Mouse (Mus musculus) cerebellum, adult 2 months (tissue): ENCODE measurements around the gene Cdipt.

Experiments
- CTCF ChIP-seq: fragments of 200-500 bp; IDR thresholded peaks from 2 replicates; pipeline ENCODE4 v1.5.1; 2011; ENCODE audit warnings: low read depth, mild to moderate bottlenecking, control low read depth, low read length, moderate library complexity, borderline replicate concordance; ENCODE audit not compliant: insufficient read depth
- POLR2A ChIP-seq: fragments of 200-500 bp; IDR thresholded peaks from 2 replicates; pipeline ENCODE4 v1.6.1; 2011; ENCODE audit warnings: low read length, control low read depth, borderline replicate concordance; ENCODE audit not compliant: insufficient read depth

GRCm38 (mm10) chr7:127019306-127019960 lies 43.7 kb downstream of the Cdipt start:
- TF ChIP-seq CTCF (no peak), POLR2A (no peak)
